Mouse (Mus musculus) layer of hippocampus, postnatal 10 days (tissue): ENCODE measurements around the gene Sp7. TPM values are rescaled to one million over a fixed set of nuclear protein-coding genes. Genes with fewer than 3 reads are reported as not detected.

ENCODE experiments used
- DNase-seq, 2 experiments: peaks; one replicate each; pipeline ENCODE4 v3.0.0; 2021; ENCODE audit warnings: low spot score in 2 of 2
- long read RNA-seq: library from polyadenylated mRNA; stranded (forward); transcript quantifications from one replicate; pipeline ENCODE4 v2.0.0, GENCODE M21; 2023
- total RNA-seq, 2 experiments: library from RNA; stranded (reverse); gene quantifications; 2 replicates each; pipeline ENCODE4 v1.2.3; 2021

The Sp7 gene
- total RNA-seq, result under 1 TPM; 0.18 to 0.27 TPM
- long read RNA-seq, result 0 reads

GRCm38 (mm10) chr15:102366733-102367344 lies at the start of gene Sp7:
TSS of gene Sp7 (minus strand) at chr15:102367182.
- no peak for DNase-seq

DNA sequence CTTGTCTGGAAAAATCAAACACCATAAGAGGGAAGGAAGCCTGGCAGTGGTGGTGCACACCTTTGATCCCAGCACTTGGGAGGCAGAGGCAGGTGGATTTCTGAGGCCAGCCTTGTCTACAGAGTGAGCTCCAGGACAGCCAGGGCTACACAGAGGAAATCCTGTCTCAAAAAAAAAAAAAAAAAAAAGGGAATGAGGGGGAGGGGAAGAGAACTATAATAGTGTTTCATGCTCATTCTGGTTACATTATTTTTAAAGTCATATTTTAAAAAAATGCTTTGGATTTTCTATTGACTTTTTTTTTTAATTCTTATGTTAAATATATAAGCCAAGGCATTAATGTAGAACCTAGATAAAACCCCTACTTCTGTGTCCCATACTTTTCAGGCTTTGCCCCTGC lies 46.7 kb upstream of the Sp7 start:
- DNase-seq, result no peak

DNA sequence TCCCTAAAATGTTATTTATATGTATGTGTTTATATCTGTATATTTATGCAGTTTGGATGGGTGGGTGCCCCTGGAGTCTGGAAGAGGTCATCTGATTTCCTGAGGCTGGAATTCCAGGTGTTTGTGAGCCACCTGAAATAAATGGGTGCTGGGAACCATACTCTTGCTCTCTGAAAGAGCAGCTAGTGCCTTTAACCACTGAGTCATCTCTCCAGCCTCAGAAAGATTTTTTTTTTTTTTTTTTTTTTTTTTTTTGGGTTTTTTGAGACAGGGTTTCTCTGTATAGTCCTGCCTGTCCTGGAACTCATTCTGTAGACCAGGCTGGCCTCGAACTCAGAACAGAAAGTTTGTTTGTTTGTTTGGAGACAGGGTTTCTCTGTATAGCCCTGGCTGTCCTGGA lies 44.1 kb upstream of the Sp7 start:
- DNase-seq, result no peak

GRCm38 (mm10) chr15:102409286-102409685 lies 42.3 kb upstream of the Sp7 start:
- DNase-seq, result no peak

DNA sequence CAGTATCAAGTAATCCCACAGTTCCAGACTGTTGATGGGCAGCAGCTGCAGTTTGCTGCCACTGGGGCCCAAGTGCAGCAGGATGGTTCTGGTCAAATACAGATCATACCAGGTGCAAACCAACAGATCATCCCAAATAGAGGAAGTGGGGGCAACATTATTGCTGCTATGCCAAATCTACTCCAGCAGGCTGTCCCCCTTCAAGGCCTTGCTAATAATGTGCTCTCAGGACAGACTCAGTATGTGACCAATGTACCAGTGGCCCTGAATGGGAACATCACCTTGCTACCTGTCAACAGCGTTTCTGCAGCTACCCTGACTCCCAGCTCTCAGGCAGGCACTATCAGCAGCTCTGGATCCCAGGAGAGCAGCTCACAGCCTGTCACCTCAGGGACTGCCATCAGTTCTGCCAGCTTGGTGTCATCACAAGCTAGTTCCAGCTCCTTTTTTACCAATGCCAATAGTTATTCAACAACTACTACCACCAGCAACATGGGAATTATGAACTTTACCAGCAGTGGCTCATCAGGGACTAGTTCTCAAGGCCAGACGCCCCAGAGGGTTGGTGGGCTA lies 41.7 kb upstream of the Sp7 start:
- peak in 1 of 2 experiments; percentile 16 for DNase-seq

DNA sequence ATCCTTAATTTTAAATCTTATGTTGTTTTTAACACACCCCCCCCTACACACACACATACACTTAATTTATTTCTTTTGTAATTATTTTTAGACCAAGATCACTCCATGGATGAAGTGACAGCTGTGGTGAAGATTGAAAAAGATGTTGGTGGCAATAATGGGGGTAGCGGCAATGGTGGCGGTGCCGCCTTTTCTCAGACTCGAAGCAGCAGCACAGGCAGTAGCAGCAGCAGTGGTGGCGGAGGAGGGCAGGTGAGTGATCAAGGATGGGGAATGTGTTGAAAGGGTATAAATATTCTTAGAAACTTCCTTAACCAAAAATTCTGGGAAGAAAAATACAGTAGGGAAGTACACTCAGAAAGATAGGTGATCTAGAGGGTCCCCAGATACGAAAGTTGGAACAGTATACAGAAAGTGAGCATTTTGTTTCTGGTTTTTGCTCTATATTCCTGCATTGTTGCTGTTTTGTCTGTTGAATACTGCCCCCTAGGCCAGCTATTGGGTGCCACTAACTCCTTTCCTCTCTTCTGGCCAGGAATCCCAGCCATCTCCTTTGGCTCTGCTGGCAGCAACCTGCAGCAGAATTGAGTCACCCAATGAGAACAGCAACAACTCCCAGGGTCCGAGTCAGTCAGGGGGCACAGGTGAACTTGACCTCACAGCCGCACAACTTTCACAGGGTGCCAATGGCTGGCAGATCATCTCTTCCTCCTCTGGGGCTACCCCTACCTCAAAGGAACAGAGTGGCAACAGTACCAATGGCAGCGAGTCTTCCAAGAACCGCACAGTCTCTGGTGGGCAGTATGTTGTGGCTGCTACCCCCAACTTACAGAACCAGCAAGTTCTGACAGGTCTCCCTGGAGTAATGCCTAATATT lies 40.9 kb upstream of the Sp7 start:
- DNase-seq, result peak in 1 of 2 experiments; percentile 13

DNA sequence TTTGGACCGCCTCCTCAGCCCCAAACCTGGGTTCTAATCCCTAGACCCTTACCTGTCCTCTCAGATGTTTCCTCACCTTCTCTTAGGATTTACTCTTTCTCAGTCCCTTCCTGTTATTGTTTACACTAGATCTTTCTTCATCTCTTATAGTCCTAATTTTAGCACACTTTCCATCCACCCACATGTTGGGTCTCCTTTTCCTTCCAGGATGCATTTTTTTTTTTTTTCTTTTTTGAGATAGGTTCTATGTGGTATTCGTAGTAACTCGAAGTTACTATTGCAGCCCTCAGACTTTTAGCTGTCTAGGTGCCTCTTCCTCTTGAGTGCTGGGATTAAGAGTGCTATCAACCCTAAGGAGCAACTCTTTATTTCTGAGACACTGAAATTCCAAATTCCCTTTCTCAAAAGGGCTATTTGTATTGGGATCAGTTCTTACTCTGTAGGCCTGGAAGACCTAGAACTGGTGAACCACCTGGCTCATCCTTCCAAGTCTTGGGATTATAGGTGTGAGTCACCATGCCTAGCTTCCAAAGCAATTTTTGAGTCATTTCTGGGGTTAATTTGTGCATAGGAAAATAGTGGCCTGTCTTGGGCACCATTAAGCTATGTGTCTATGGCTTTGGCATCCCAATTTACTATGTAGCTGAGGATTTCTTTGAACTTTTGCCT lies 40.1 kb upstream of the Sp7 start:
- no peak for DNase-seq

GRCm38 (mm10) chr15:102406196-102406911 lies 39.4 kb upstream of the Sp7 start:
- peak; percentile 59 to 81 for DNase-seq

DNA sequence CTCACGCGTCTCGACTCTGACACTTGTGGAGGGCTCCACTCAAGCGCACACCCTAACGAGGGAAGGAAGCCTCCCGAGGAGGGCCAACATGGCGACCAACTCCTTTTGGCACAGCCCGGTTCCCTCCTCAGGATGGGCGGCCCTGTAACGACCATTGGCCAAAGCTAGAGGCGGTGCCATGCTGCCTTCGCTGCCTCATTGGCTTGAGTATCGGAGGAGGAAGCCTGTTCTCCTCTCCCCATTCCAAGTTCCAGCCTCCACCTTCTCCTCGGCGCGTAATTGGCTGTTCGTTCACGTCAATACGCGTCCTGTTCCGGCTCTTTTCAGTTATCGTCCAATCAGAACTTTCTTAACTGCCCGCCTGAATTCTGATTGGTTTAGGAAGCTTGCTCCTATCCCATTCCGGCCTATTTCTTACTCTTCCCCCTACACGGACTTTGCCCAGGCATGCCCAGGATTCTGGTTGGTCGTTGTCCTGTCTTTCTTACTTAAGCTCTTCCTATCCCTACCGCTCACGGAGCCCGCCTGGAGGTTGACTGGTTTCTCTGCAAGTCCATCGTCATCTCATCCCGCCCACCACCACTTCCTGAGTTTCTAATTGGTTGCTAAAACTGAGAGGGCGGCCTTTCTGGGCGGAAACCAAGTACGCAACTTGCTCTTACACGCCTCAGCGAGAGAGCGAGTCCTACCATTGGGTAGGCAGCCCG lies 38.7 kb upstream of the Sp7 start, which contains the start of gene Sp1:
Gene Sp1 (plus strand): TSS at position 655 of the 707 bp plus-strand sequence.
- peak; percentile 98 for DNase-seq

- DNase-seq, result peak in 1 of 2 experiments; percentile 12
These were observed 37.9 kb upstream of the Sp7 start for GRCm38 (mm10) chr15:102404608-102405488.

DNA sequence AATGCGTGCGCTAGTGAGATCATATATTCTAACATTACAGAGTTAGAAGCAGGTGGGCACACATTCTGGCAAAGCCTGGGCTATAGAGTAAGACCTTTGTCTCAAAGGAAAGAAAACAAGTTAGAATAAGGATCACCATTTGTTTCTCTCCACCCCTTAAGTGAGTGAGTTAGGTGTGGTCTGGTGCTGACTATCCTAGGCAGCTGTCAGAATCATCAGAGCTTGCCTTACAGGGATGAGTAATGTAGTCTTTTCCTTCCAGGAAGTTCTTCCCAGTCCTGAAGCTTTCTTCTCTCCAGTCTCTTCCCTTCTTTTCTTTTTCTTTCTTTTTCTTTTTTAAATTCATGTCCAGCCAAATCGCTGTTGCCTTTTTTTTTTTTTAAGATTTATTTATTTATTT lies 35.2 kb upstream of the Sp7 start:
- DNase-seq, result no peak

- DNase-seq, result no peak
These were observed 34.3 kb upstream of the Sp7 start for GRCm38 (mm10) chr15:102401278-102401677.

DNA sequence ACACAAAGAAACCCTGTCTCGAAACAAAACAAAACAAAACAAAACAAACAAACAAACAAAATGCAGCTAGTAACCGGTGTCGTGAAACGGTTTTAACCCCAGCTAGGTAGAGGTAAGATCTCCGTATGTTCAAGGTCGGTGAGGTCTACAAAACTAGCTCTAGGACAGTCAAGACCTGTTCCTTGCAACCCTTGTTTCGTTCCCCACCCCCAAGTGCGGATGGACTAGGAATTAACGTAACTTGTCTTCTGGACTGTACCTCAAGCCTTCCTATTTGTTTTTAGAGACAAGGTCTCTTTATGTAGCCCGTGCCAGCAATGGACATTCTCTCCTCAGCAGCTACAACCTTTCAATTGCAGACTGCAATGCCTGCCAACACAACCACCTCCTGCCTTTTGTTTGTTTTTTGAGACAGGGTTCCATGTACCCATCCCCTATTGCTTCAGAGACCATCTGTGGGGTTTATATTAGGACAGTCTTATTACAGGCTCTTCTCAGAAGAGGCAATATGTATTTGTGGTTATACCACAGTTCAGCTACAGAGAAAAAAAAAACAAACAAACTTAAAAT lies 33.6 kb upstream of the Sp7 start:
- no peak for DNase-seq

DNA sequence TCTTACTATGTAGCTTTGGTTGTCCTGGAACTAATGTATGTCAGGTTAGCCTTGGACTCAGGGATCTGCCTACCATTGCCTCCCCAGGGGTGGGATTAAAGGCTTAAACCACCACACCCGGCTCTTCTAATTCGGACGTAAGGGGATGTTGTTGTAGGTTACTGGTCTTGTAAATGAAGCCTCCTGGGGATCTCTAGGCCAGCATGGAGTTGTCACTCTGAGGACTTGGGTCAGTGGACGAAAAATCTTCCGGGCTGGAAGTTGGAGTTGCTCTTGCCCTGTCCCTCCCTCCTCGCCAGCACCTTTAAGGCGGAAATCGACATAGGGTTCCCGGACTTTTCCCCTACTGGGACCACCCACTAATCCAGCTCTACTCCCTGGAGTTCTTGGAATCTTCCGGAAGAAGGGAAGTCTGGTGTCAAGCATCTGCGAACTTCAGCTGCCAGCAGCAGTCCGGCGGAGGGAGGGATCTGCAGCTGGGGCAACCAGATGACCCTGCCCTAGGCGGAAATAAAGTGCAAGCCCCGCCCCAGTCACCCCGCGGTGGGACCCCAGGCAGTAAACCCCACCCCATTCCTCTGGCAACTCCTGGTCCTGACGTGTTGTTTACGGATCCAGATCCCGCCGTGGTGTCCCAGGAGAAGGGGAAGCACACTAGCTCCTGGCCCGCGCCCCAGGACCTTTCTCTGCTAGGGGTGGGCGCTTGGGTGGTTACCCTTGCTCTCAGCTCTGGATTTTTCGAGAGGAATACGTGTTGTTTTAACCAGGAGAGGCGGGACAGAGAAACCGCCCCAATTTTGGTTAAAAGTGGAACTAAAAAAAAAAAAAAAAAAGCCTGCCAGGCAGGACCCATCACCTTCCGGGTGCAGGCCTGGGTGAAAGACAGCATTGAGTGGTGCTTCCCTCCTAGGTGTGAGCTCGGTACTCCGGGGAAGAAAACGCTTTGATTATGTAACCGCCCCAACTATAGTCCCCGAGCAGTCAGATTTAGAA lies 32.5 kb upstream of the Sp7 start:
- DNase-seq, result peak; percentile 63 to 72

- no peak for DNase-seq
These were observed 31.6 kb upstream of the Sp7 start for GRCm38 (mm10) chr15:102398629-102399028.

DNA sequence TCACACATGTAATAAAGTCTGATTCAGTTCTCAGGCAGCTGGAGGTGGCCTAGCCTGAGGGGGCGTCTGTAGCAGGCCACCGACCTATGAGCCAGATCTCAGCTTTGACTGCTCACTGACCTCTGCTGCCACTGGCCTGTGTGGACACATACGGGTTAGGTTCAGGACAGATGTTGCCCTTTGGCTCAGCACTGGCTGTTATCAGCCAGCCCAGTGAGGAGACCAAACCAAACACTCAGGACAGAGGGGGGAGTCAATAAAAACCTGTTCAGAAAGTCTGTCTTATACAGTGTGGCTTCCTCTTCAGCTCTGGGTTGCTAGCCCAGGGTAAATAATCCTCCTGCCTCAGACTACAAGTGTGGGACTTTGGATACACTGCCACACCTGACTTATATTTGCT lies 28.1 kb upstream of the Sp7 start:
- no peak for DNase-seq

- DNase-seq, result no peak
These were observed 26.6 kb upstream of the Sp7 start for GRCm38 (mm10) chr15:102393584-102394014.

DNA sequence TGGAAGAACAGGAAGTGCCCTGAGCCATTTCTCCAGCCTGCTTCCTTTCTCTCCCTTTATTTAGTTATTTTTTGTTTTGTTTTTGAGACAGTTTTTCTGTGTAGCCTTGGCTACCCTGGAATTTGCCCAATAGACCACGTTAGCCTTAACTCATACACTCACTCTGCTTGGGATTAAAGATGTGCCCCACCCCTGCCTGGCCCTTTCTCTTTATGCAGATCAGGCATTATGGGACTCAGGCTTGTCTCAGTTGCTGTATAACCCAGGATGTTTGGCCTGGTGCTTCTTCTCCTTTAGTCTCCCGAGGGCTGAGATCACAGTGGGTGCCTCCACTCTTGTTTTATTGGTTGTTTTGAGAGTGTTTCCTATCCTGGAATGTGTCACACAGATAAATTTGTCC lies 25.5 kb upstream of the Sp7 start:
- no peak for DNase-seq
